Mouse (Mus musculus) olfactory bulb, adult 2 months (tissue): Measurements from ENCODE around the gene Trim25.

ENCODE experiments used
- CTCF ChIP-seq: fragments of 200-500 bp; IDR thresholded peaks from 2 replicates; pipeline ENCODE4 v1.5.1; 2012; ENCODE audit warnings: low read depth, mild to moderate bottlenecking, low read length, moderate library complexity; ENCODE audit not compliant: insufficient read depth
- POLR2A ChIP-seq: fragments of 200-500 bp; IDR thresholded peaks from 2 replicates; pipeline ENCODE4 v1.6.1; 2012; ENCODE audit warnings: mild to moderate bottlenecking, low read depth, low read length, moderate library complexity; ENCODE audit not compliant: insufficient read depth

DNA sequence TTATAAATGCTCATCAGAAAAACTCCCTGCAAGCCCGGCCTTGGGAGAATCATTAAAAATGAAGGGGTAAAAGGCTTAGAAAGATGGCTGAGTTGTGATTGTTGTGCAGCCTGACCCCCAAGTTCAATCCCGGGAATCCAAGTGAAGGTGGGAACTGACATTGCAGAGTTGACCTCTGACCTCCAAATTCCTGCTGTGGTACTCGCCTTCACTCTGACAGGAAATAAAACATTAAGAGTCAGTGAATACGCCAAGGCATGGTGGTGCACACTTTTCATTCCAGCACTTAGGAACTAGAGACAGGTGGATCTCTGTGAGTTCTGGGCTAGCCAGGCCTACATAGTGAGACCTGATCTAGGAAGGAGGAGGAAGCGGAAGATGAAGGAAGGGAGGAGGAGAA, 6.3 kb downstream of the Trim25 start:
- TF ChIP-seq POLR2A (no peak), CTCF (no peak)
